Mouse (Mus musculus) activated CD4-positive, CD25-positive, alpha-beta regulatory T cell, adult 4 months (primary cell): Measurements from ENCODE around the gene Rcor3. TPM values are rescaled to one million over a fixed set of nuclear protein-coding genes. Genes with fewer than 3 reads are reported as not detected.

Experiments used
- ATAC-seq: one replicate; pipeline ENCODE4 v1.8.0; 2017
- polyA plus RNA-seq, 2 experiments: library from polyadenylated mRNA; unstranded; fragments of 100-300 nt; shearing (Covaris generic); gene quantifications; one replicate each; pipeline ENCODE4 v1.2.1; 2017

Gene Rcor3
- polyA plus RNA-seq, 2 experiments from 2014 or later, result 16.0 to 17.8 TPM

DNA sequence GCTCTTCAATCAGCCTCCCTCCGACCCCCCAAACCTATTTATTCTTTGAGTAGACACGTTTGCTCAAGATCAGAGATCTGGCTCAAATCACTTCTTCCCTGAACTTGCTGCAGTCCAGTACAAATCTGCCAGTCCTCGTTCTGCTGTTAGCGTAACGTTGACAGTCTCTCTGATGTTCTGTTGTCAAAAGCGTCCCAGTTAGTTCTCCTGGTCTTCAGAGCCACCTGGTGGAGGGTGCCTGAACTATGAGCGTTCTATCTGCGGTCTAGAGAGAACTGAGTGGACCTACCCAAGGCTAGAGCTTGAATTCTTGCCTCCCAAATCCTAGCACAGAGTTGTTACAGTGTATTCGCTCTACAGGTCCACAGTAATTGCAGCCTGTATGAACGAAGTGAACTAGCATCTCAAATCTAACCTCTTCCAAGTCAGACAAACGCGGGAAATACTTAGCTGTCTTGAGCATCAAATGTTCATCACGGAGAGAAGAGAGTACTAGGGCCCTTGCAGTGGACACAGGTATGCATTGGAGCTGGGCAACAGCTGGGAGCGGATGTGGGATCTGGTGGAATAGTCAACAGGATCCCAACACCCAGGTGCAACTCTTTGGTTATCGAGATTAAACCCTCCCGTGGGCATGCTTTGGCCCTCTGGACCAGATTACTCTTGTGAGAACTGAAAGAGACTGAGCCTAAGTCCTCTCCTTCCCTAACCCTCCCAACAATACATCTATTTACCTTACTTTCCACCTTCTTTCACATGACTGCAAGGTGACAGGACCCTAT lies 44.8 kb downstream of the Rcor3 start:
- peak; percentile 69 for ATAC-seq

GRCm38 (mm10) chr1:192091806-192092772 lies 45.8 kb downstream of the Rcor3 start, which contains the start of gene Traf5:
Traf5 (minus strand) TSS chr1:192092559.
- ATAC-seq, result peak; percentile 83

- peak; percentile 8 for ATAC-seq
Measured at GRCm38 (mm10) chr1:192090689-192091567, 46.9 kb downstream of the Rcor3 start.

GRCm38 (mm10) chr1:192090281-192090680 lies 47.6 kb downstream of the Rcor3 start:
- no peak for ATAC-seq

GRCm38 (mm10) chr1:192089208-192090166 lies 48.4 kb downstream of the Rcor3 start:
- no peak for ATAC-seq

DNA sequence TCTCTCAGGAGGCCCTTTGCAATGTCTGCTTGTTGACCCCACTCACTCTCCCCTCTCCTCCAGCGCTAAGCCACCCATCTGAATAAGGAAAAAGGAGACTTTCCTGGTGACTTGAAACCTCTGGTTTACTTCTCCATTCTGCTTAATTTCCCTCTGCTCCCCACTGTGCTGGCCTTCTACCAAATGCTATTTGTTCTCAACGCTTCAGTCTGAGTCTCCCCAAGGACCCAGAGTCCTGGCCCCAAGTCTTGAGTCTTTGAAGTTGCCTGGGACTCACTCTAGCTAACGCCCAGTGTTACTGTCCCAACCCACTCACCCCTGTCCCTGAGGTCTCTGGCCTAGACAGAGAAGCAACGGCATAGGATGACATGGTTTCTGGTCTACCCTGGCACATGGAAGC lies 49.9 kb downstream of the Rcor3 start:
- ATAC-seq, result no peak

DNA sequence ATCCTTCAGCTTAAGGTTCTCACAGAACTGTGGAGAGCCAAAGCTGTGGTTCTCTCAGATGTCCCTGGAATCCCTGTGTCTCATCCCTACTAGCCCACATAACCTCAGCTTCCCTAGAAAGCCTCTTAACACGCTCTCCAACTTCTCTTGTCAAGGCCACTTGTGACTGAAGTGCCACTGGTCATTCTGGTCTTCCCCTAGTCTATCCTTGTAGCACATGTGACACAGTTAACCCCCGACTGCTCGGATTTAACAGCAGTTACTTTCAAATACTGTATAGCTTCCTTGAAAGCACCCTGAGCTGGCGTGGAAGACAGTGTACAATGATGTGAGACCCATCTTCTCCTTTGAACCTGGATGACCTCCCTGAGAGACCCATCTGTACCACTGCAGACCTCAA lies 50.8 kb downstream of the Rcor3 start:
- peak; percentile 5 for ATAC-seq

DNA sequence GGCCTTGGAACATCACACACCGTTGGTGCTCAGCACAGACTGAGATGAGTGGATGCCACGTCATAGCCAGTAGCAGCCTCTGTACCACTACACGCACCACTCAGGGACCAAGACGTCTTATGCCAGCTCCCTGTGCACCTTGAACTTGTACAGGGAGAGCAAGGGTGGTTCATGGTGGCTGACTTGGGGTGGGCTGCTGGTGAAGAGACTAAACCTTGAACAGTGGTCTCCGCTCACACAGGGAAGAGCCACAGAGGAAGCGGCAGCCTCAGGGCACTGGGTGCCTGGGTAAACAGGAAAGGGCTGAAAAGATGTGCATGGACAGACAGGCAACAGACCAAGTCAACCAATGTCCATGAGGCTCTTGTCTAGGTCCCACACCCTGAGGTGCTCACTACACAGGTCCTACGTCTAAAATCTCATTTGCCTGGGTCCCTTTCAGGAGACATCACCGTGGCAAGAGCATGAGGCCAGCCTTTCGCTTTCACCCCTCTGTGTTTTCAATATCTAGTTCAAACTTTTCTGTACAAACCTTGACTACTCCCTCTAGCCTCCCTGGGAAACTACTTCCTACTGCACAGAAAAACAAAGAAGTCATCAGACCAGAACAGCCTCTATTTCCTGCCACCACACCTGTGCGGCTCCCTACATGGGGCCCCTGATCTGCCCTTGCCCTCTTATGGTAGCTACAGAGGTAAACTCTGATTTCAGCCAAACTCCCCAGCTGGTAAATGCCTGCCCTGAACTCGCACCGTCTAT lies 51.4 kb downstream of the Rcor3 start:
- peak; percentile 78 for ATAC-seq

DNA sequence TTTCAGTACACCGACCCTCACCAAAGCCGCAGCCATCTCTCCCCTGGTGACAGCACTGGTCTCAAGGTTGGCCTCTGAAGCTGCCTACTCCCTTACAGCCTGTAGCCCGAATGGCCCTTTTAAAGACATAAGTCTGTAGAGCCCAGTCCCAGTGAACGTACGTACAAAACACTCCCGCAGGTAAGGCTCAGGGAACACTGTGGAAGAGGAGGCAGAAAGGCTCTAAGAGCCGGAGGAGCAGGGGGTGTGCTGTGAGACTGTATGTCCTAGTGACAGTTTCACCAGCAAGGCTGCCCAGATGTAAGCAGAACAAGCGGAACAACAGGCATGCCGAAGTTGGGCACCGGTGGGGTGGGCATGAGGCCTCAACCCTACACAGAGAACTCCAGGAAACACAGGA lies 52.6 kb downstream of the Rcor3 start:
- no peak for ATAC-seq

DNA sequence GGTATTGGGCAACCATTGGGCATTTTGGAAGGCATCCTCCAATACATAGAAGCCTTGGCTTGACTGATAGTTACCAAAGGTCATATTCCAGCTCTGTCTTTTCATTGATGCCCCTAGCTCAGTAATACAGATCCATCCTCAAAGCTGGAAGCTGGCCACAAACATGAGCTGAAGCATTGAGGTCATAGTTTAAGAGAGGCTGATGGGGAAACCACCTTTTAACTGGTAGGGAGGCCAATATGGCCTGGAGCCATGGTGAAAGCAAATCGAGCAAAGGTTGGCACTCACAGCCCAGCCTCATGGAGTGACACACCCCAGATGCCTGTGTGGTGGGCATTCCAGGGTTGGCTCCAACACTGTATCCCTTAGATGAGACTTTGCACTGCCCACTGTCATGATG lies 55.2 kb downstream of the Rcor3 start:
- no peak for ATAC-seq

GRCm38 (mm10) chr1:192081129-192081528 lies 56.7 kb downstream of the Rcor3 start:
- ATAC-seq, result no peak

DNA sequence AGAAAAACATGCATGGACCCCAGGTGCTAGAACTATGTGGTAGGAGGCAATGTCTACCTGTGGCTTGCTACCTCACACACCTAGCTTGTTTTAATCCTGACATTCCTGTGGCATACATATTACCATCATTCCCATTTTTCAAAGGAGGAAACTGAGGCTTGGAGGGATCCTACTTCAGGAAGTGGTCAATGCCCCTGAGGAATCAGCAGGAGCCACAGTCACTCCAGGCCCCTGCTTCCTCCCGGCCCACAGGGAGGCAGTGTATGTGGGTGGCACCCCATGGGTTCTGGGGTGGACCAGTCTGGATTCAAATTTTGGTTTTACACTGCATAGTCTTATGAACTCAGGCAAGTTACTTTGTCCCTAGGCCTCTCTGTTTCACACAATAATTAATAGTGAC lies 58.7 kb downstream of the Rcor3 start:
- ATAC-seq, result no peak

DNA sequence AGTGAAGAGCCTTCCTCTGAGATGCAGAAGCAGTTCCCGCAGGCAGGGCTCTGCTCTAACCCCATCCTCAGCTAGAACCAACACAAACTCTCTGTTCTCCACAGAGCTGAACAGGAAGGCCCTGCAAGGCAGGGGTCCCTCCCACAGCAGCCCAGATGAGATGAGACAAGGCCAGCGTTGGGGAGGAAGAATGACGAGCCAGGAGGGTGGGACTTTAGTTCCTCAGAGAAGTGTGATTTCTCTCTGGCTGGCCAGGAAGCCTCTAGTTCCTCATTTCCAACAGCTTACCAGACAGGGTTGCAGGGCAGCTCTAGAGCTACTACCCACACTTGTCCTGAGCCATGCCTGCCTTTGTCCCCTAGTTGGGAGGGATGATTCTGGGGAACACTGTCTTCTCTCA lies 59.5 kb downstream of the Rcor3 start:
- peak; percentile 84 for ATAC-seq

- no peak for ATAC-seq
Measured at GRCm38 (mm10) chr1:192076796-192077535, 60.9 kb downstream of the Rcor3 start.

DNA sequence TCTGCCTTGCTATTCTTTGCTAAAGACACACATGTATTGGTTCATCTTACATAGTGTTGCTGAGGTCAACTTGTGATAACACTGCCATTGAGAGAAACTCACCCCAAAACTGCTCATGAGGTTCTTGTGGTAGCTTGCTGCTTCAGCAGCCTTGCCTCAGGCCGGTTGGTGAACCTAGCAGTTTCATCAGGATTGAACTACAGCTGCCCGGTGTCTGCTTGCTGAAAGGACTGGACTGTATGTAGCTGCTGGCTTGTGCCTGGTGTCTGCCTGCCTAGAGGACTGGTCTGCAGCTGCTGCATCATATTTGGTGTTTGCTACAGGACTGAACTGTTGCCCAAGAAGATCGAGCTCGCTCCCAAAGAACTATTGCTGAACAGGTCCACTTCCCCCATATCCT lies 61.8 kb downstream of the Rcor3 start:
- ATAC-seq, result no peak

DNA sequence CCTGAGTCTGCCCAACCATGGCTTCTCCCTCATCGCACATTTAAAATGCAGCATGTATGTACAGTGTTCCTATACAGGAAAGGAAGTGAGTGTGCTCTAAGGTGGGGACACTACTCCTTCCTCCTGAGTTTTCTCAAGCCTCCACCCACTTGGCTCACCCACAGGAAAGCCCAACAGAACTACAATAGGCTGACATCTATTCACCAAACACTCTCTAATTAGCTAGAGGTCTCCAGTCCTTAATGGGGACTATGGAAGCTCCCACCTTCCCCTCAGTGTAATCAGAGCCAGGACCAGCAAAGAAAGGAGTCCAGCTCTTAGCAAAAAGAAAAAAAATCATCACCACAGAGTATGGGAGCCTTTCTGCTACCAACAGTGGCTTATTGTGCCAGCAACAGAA lies 63.0 kb downstream of the Rcor3 start:
- no peak for ATAC-seq

- no peak for ATAC-seq
Measured at GRCm38 (mm10) chr1:192072426-192072825, 65.4 kb downstream of the Rcor3 start.

- ATAC-seq, result no peak
Measured at GRCm38 (mm10) chr1:192070618-192071051, 67.2 kb downstream of the Rcor3 start.

DNA sequence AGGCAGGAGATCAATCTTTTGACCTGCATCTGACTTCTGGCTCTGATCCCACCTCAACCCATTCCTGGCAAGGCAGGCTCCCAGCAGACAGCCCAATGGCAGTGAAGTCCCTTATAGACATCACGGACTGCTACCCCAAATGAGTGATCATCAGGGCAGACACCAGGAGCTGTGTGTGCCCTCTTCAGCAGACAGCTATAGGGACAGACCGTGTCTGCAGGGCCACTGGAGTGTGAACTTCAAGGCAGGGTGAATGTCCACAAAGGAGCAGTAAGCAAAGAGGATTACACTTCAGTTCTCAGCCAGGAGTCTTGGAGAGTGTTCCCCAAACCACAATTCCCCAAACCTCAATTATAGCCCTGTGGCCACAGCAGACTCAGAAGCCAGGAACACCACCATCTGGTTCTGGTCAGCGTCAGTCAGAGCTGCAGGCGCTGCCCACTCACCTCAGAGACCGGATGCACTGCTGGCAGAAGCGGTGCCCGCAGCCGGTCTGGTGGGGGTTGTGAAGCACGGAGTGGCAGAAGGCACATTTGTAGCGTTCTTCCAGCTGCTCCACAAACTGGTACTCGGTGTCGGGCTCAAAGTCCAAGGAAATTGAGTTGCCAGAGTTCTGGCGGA lies 67.8 kb downstream of the Rcor3 start:
- ATAC-seq, result no peak
